Mouse (Mus musculus): Measurements from ENCODE around the gene Rab35. TPM values are rescaled to one million over a fixed set of nuclear protein-coding genes. Genes with fewer than 3 reads are reported as not detected.

Rab35 gene
- total and polyA plus RNA-seq, 2 experiments from 2014 or later, result 25.3 to 80.5 TPM

DNA sequence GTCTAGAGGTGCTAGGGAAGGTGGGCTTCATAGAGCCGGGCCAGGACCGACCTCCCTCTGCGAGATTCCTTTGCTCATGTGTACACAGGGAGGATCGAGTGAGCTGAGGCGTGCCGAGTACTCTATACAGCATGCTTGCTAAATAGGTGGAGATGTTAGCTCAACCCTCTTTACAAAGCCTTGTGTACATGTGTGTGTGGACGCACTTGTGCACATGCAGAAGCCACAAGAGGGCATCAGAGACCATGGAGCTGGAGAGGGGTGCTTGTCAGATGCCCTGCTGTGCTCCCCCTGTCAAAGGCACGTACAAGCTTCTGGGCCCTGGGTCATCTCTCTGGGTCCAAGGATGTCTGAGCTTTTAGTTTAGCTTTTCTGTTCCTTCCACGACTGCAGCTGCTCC lies 12.5 kb downstream of the Rab35 start:
- TF ChIP-seq CTCF (IDR thresholded peaks at IDR 0.05; ENCODE audit: low read depth), result peak; percentile 53

GRCm38 (mm10) chr5:115648876-115649275 lies 17.2 kb downstream of the Rab35 start:
- Histone ChIP-seq H3K36me3 (ENCODE audit: insufficient read depth, low read length) (peaks cover 49% of the 10 kb centered on the region), H3K27me3 (ENCODE audit: insufficient read depth, low read length) (no peaks in the 10 kb centered on the region), H3K4me1 (ENCODE audit: insufficient read depth, low read length) (peaks cover 10% of the 10 kb centered on the region; the same call in 1 of the 2 replicates), H3K4me3 (ENCODE audit: low read length) (no peak overlapping the region), H3K9me3 (ENCODE audit: low read length) (no peaks in the 10 kb centered on the region), H3K4me2 (ENCODE audit: low read depth, low read length) (no peak overlapping the region), H3K27ac (no peak overlapping the region), H3K9ac (replicated peaks; ENCODE audit: low read length) (0 out of 2 replicates have a peak overlapping the region, but pooled peaks have one; percentile 3)
- no peak for DNase-seq (ENCODE audit: low spot score)
- WGBS, result 48% methylated on average over 3 of the region's 3 CpGs
- TF ChIP-seq CTCF (IDR thresholded peaks at IDR 0.05; ENCODE audit: low read depth), result no peak
- no peak for ATAC-seq

More for the DNA sequence above, 12.5 kb downstream of the Rab35 start:
- Histone ChIP-seq H3K27me3 (ENCODE audit: insufficient read depth, low read length) (no peaks in the 10 kb centered on the region), H3K4me3 (ENCODE audit: low read length) (no peak overlapping the region), H3K9ac (replicated peaks; ENCODE audit: low read length) (no peak overlapping the region), H3K36me3 (ENCODE audit: insufficient read depth, low read length) (peaks cover 59% of the 10 kb centered on the region), H3K4me2 (ENCODE audit: low read depth, low read length) (no peak overlapping the region), H3K9me3 (ENCODE audit: low read length) (no peaks in the 10 kb centered on the region), H3K4me1 (ENCODE audit: insufficient read depth, low read length) (no peaks in the 10 kb centered on the region), H3K27ac (no peak overlapping the region)
- ATAC-seq (no peak; the same call in 1 of the 2 replicates), DNase-seq (ENCODE audit: low spot score) (peak; percentile 42)
- 81% methylated on average over 9 of the region's 9 CpGs for WGBS

DNA sequence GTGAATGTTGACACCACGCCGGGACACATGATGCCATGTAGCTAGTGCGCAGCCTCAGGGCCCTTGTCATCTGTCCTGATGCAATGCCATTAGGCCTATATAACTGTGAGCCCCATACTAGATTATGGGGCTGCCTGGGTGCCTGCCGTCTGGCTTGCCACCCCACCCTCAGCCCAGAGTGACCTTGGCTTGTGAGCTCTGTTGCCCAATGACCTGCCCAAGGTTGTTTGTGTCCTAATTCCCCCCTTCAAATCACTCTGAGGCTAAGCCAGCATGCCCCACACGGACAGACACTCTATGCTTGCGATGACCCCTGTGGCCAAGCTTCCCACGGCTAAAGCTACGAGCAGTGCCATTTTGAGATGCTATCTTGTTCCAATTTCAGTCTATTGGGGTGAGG lies 18.0 kb downstream of the Rab35 start:
- H3K27ac ChIP-seq, result no peak overlapping the region
- H3K36me3 ChIP-seq (ENCODE audit: insufficient read depth, low read length), result peaks cover 46% of the 10 kb centered on the region
- peaks cover 10% of the 10 kb centered on the region; the same call in 1 of the 2 replicates for H3K4me1 ChIP-seq (ENCODE audit: insufficient read depth, low read length)
- no peaks in the 10 kb centered on the region for H3K9me3 ChIP-seq (ENCODE audit: low read length)
- DNase-seq (ENCODE audit: low spot score) (no peak), ATAC-seq (no peak)
- no peak overlapping the region for H3K4me3 ChIP-seq (ENCODE audit: low read length)
- H3K4me2 ChIP-seq (ENCODE audit: low read depth, low read length), result no peak overlapping the region
- no peaks in the 10 kb centered on the region for H3K27me3 ChIP-seq (ENCODE audit: insufficient read depth, low read length)
- no peak overlapping the region for H3K9ac ChIP-seq (replicated peaks; ENCODE audit: low read length)
- no peak for TF ChIP-seq CTCF (IDR thresholded peaks at IDR 0.05; ENCODE audit: low read depth)
- WGBS, result 79% methylated on average over 8 of the region's 8 CpGs

DNA sequence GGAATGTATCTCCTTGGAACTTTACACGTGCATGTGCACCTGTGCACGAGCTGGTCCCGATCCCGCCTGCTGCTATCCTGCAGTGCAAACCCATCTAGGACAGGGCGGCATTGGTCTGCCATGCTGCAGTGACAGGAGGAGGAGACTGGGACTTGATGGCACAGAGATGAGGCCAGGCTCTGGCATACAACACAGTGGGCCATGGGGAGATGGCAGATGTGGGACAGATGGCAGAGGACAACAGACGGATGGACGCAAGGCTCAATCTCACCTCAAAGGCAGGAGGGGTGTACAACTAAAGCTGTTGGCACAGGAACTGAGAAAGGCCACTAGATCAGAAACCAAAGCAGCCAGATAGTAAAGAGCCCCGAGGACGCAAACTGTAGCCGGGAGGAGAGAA lies 19.2 kb downstream of the Rab35 start:
- peaks cover 10% of the 10 kb centered on the region; the same call in 1 of the 2 replicates for H3K4me1 ChIP-seq (ENCODE audit: insufficient read depth, low read length)
- H3K4me2 ChIP-seq (ENCODE audit: low read depth, low read length), result 0 out of 2 replicates have a peak overlapping the region, but pooled peaks have one; percentile 2
- TF ChIP-seq CTCF (IDR thresholded peaks at IDR 0.05; ENCODE audit: low read depth), result no peak
- H3K27ac ChIP-seq, result no peak overlapping the region
- no peaks in the 10 kb centered on the region for H3K9me3 ChIP-seq (ENCODE audit: low read length)
- H3K4me3 ChIP-seq (ENCODE audit: low read length), result no peak overlapping the region
- 65% methylated on average over 10 of the region's 10 CpGs for WGBS
- H3K27me3 ChIP-seq (ENCODE audit: insufficient read depth, low read length), result no peaks in the 10 kb centered on the region
- H3K9ac ChIP-seq (replicated peaks; ENCODE audit: low read length), result no peak overlapping the region
- peaks cover 37% of the 10 kb centered on the region for H3K36me3 ChIP-seq (ENCODE audit: insufficient read depth, low read length)
- ATAC-seq (no peak), DNase-seq (ENCODE audit: low spot score) (no peak)

GRCm38 (mm10) chr5:115651821-115652220 lies 20.1 kb downstream of the Rab35 start:
- peak overlapping the region; percentile 89 for H3K27ac ChIP-seq
- no peak for TF ChIP-seq CTCF (IDR thresholded peaks at IDR 0.05; ENCODE audit: low read depth)
- no peak for DNase-seq (ENCODE audit: low spot score)
- H3K4me3 ChIP-seq (ENCODE audit: low read length), result no peak overlapping the region
- peaks cover 29% of the 10 kb centered on the region for H3K36me3 ChIP-seq (ENCODE audit: insufficient read depth, low read length)
- H3K9me3 ChIP-seq (ENCODE audit: low read length), result no peaks in the 10 kb centered on the region
- 92% methylated on average over 10 of the region's 10 CpGs for WGBS
- no peaks in the 10 kb centered on the region for H3K27me3 ChIP-seq (ENCODE audit: insufficient read depth, low read length)
- H3K4me2 ChIP-seq (ENCODE audit: low read depth, low read length), result peak overlapping the region; percentile 68
- no peak for ATAC-seq
- peaks cover 10% of the 10 kb centered on the region; the same call in 1 of the 2 replicates for H3K4me1 ChIP-seq (ENCODE audit: insufficient read depth, low read length)
- peak overlapping the region; percentile 58 for H3K9ac ChIP-seq (replicated peaks; ENCODE audit: low read length)

GRCm38 (mm10) chr5:115652681-115653575 lies 21.2 kb downstream of the Rab35 start:
- peak; percentile 98 for TF ChIP-seq CTCF (IDR thresholded peaks at IDR 0.05; ENCODE audit: low read depth)
- Histone ChIP-seq H3K4me3 (ENCODE audit: low read length) (peak overlapping the region; percentile 34), H3K27ac (peak overlapping the region; percentile 89), H3K4me1 (ENCODE audit: insufficient read depth, low read length) (peaks cover 10% of the 10 kb centered on the region; the same call in 1 of the 2 replicates), H3K36me3 (ENCODE audit: insufficient read depth, low read length) (peaks cover 26% of the 10 kb centered on the region), H3K9ac (replicated peaks; ENCODE audit: low read length) (peak overlapping the region; percentile 58), H3K27me3 (ENCODE audit: insufficient read depth, low read length) (no peaks in the 10 kb centered on the region), H3K9me3 (ENCODE audit: low read length) (no peaks in the 10 kb centered on the region), H3K4me2 (ENCODE audit: low read depth, low read length) (peak overlapping the region; percentile 68)
- ATAC-seq (peak; percentile 99), DNase-seq (ENCODE audit: low spot score) (peak; percentile 99)
- 3% methylated on average over 35 of the region's 35 CpGs for WGBS

All from hindbrain, postnatal 0 days (tissue).